Mouse (Mus musculus) left cerebral cortex, adult 18-20 months (tissue): ENCODE measurements around the gene Sec24d. TPM values are rescaled to one million over a fixed set of nuclear protein-coding genes. Genes with fewer than 3 reads are reported as not detected.
"Not testable (repeated sequence)": the region's sequence is repeated elsewhere in the genome, so short reads cannot be mapped to it uniquely, and the experiment has no call there.

Source experiments
- DNase-seq, 2 experiments: peaks; one replicate each; pipeline ENCODE4 v3.0.0; 2021 to 2022; ENCODE audit warnings: low spot score in 2 of 2, mixed read lengths in 1 of 2
- total RNA-seq, 2 experiments: library from RNA; stranded (reverse); gene quantifications; 2 replicates each; pipeline ENCODE4 v1.2.3; 2021

The Sec24d gene
- total RNA-seq, 2 experiments from 2014 or later: 12.6 to 13.2 TPM

DNA sequence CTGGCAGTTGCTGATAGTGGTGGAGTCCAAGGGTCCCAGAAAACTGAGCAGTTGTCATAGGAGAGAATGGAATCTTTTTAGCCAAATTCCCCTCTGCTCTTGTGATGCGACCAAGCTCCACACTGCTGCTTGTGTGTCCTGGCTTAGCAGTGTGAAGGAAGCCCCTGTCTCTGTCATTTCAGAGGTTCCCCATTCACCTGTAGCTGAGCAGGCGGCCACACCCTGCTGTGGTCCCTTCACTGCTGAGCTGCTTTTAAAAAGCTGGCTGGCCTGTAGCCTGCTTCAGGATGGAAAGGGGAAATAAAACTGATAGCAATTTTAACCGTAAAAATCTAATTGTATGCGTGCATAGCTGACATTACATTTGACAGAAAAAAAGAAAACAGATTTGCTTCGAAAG, 69.7 kb downstream of the Sec24d start:
- DNase-seq: no peak

DNA sequence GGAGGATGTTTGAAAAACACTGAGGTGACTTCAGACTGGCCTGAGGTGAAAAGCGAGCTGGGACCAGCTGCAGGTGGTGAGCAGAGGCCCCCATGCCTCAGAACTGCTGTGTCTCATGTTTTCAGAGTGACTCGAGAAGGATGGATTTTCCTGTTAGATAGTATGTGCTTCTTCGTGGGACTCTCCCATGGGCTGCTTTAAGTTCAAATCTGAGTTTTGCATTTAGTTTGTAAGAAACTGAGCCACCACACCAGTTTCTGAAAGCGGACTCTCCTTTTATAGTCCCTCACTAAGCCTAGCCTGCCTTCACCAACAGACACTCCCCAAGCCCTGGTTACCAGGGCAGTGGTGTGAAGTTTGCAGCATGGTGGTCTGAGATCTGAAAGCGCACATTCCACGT, 70.6 kb downstream of the Sec24d start:
- DNase-seq: no peak

DNA sequence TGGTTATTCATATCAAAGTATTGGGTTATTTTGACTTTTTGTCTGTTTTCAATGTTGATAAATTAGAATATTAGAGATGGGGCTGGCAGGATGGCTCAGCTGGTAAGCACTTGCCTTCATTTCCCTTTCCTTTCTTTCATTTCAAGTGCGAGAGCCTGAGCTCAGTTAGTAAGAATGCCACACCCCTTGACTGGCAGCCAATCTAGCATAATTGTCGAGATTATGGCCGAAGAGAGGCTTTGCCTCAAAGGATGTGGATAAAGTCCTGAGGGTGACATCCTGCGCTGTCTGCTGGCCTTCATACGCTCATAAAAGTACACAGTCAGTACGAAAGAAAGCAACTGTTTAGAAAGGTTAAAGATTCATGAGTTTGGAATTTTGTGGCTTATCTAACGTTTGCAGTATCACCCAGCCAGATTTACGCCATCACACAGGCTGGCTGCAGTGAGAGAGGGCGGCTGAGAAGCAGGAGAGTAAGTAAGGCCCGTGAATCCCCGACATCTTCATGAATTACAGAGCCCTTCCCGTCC, 71.5 kb downstream of the Sec24d start:
- DNase-seq: no peak

DNA sequence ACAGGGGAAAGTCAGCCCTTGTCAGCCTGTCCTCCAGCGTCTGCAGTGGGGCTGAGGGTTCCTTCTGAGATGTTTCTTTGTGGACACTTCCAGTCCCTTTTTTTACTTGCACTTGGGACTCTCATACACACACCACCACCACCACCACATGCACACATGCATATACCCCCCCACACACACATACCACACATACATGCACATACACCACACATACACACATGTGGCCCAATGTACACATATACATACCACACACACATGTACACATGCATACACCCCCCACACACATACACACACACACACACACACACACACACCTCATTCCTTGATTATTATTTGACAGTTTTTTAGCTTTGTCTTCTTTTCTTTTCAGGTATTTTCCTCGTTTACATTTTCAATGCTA, 73.8 kb downstream of the Sec24d start:
- DNase-seq: no peak

DNA sequence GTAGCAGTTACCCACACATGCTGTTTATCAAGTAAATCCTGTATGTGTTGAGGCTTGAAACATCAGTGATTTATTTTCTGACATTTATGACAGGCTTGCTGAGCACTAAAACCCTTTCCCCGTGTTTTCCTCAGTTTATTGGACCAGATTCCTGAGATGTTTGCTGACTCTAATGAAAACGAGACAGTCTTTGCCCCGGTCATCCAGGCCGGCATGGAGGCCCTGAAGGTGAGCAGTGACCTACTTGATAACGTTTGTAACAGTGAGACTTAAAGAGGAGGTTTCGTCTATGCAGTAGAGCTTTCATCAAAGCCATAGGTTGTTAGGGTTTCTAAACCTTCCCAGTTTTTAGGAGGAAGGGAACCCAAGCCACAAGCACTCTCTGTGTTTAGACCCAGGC, 76.4 kb downstream of the Sec24d start:
- no peak for DNase-seq

DNA sequence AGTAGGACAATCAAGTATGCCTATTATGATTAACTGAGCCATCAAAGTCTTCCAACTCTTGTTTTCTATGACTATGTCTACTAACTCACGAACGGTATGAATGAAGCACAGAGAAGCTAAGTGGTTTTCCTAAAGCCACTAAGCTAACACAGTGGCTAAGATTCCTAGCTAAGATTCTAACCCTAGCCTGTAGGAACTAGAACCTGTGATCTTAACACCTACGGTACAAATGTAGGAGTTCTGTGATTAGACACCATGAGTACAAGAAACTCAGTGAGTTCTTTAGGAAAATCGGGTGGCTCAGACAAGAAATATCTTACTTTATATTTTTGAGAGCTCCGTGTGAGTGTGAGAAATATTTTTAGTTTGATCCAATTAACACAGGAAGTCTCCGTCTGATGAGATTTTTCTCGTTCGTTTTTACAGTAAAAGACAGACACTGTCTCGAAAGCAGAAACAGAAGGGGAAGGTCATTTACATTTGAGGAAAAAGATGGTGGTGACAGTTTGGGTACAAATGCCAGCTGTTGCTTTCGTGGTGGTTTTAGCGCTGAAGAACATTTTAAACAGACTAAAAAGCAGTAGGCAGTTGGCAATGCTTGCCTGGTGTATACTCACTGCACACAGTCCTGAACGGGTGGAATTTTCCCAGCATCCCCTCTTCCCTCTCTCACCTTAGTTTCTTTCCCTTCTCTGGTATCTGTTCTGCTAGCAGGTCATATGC, 81.0 kb downstream of the Sec24d start:
- DNase-seq: peak in 1 of 2 experiments; percentile 32

DNA sequence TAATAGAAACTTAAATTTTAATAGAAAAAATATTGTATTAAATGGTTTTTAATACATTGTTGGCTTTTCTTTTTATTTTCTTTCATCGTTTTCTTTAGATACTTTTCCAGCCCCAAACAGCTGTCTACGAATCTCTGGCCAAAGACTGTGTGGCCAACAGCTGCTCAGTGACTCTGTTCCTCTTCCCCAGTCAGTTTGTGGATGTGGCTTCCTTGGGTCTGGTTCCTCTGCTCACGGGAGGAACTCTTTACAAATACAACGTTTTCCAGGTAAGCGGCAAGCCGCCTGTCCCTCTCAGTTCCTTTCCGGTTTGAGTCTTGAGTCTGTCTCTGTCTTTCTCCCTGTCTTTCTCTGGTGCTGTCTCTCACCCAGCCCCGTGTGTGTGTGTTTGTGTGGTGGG, 83.3 kb downstream of the Sec24d start:
- DNase-seq: no peak

DNA sequence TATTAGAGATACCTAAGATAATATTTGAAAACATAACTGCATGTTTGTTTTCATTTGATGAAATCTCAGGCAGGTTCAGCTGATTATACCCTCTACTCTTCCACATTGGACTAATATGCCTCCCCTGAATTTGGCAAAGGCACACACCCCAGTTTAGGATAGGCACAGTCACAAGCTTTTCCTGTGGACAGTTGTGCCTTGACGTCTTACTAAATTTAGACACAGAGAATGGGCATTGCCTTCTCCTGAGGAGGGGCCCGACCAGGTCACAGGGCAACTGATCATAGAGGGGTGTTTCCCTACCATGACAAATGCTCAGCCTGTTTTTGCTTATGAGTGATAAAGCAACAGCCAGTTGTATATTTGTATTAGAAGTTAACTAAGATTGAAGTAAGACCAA, 84.3 kb downstream of the Sec24d start:
- DNase-seq: no peak

DNA sequence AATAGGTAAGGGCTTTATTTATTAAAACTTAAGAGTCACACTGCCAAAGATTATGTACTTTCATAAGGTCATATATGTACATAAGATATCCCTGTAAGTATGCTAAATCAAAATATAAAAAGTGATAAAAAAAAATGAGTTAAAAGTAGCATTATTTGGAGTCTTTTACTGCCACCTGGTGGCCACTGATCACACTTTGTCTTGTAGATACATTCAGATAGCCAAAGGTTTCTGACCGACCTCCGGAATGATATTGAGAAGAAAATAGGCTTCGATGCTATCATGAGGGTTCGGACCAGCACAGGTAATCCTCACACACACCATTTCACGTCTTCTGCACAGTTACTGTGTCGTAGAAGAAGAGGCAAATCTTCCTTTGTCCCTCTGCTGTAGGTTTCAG, 85.9 kb downstream of the Sec24d start:
- peak in 1 of 2 experiments; percentile 48 for DNase-seq

DNA sequence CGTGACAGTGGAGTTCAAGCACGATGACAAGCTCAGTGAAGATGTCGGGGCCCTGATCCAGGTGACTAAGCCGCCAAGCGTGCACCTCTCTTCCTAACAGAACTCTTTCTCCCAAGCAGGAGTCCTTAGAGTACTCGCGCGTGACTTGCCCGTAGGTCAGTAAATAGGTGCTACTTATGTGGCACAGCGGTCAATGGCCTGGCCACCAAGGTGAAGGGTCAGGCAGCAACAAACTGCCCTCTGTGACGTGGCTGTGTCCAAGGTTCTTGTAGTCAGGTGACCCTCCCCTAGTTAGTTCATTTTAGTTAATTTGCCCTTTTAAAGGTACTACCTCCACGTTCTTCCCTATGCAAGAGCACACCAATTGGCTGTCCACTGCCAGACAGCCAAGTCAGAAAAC, 86.4 kb downstream of the Sec24d start:
- DNase-seq: no peak

DNA sequence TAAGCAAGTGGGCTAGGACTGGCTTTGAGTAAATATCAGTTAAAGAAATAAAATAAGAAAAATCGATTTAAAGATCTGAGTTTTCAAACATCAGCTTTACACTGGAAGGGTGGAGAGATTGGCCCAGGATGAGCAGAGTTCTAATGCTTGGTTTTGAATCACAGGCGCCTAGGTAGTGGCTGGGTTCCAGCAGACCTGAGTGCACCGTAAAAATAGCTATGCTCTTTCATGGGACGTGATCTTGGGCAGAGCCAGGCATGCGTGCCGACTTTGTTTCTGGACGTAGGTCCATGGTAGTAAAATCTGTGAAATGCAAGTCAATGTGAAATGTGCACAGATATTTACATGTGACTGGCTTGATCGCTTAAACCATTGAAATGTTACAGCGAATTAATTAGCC, 87.1 kb downstream of the Sec24d start:
- DNase-seq: no peak

DNA sequence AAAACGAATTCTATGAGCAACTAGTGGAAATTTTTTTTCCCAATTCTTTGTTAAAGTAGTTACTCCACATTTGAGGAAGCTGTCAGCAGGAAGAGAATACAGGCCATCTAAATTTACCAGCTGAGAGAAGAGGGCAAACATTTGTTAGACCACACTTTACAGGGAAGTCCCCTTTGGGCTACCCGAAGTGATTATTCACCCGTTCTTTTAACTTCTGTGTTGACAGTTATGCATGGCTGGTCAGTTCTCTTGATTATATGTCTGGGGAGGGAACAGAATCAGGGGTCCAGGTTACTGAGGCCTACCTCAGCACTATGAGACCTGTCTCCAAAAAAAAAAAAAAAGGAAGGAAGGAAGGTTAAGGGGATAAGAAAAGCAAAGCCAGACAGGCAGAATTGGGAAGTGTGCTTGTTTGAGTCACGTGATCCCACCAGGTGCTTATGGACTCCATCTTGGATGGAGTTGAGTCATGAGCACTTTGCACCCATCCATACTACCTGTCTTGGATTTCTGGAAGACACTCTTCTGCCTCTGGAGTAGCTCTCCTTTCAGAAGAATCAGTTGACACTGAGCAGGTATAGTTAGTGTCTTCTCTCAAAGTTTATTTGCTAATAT, 89.2 kb downstream of the Sec24d start:
- no peak for DNase-seq

DNA sequence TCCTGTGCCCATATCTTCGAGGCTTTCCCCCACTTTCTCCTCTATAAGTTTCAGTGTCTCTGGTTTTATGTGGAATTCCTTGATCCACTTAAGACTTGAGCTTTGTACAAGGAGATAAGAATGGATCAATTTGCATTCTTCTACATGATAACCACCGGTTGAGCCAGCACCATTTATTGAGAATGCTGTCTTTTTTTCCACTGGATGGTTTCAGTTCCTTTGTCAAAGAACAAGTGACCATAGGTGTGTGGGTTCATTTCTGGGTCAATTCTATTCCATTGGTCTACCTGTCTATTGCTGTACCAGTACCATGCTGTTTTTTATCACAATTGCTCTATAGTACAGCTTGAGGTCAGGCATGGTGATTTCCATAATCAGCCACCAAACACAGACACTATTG, 99.6 kb downstream of the Sec24d start:
- DNase-seq: not testable (repeated sequence)

DNA sequence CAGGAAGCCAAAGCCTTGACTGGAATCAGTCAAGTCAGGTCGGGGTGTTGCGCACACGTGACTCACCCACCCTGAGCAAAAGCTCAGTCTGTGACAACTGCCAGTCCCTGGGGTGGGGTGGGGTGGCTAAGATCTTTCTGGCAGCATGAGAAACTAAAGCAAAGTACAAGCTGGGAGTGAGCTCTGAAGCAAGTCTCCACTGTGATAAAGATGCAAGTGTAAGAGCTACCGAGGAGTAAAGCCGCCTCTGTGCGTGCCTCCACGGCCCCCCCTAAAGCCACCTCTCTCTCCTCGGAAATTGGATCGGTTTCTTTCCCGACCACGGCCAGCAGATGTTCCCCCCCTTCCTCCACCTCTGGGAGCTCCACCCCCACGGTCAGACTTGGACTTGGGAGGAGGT, 101.9 kb downstream of the Sec24d start:
- DNase-seq: no peak

DNA sequence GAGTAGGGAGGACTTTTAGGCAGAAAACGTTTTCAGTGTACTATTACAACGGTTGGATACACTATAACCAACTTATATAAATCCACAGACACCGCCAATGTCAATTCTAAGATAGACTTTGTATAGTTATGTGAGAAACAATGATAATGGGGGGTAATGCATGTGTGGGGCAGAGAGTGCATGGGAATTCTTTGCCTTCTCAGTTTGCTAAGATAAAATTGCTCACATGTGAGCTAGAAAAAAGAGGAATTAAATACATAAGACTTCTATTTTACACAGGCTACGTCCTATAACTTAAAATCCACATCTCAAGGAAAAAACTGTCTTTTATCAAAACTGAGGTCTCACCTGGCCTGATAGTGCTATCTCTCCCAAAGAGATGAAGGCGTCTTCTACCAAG, 103.7 kb downstream of the Sec24d start:
- DNase-seq: no peak

DNA sequence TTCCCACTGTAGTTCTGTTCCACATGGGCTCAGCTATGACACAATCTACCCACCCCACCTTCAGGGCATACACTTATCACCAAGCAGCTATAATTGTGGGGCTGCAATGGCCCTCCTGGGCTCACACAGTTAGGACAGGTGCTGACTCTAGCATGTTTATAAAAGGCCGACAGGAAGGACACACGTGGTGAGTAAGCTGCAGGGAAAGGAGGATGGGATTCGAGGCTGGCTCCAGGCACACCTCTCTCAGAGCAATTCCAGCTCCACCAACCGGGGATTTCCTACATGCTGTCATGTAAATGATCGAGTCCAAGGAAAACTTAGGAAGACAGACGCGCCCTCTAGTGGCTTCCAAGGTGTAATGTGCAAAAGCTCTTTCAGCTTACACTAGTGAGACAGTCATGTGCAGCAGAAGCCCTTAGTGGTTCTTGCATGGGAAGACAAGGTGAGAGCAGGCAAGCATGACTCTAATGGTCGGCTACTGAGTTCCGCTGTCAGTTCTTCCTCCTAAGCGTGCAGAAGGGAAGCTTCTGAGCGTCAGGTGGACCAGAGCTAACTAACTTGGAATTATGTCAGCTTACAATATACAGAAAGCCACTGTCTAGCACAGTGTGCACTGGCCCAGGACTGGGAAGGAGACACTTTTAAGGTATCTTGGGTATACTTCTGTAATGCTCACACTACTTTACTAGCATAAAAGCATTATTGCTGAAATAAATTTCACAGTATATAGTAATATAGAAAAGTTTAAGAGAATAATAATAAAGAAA, 104.7 kb downstream of the Sec24d start:
- peak; percentile 57 to 71 for DNase-seq

DNA sequence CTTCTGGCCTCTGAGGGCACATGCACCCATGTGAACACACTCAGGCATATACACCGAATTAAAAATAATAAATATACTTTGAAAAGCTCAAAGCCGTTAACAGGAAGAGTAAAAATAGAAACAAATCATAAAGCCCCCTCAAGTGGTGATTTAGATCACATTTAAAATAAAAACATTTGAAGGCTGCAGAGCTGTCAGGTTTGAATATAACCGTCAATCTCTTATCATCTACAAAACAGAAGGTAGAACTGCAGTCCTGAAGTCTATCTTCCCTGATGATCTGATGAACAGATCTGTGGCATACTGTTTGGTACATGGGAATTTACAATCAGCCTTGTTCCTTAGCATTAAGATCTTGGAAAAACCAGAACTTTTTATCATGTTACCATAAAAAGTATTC, 109.3 kb downstream of the Sec24d start:
- no peak for DNase-seq

DNA sequence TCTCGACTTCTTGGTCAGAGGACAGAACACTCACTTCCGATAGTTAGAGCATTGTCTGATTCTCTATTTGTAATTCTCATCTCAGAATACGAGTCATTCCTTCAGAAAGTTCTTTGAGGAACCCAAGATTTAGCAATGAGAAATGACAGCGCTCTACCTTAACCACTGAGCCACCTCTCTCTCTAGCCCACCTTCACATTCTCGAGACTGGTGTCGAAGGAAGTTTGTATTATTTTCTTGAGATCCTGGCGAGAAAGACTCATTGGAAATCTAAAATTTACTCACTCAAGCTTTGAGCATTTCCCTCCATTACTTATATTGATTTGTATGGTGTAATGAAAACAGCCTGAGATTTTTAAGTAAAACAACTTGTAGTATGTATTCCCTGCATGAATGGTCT, 117.2 kb downstream of the Sec24d start:
- no peak for DNase-seq

DNA sequence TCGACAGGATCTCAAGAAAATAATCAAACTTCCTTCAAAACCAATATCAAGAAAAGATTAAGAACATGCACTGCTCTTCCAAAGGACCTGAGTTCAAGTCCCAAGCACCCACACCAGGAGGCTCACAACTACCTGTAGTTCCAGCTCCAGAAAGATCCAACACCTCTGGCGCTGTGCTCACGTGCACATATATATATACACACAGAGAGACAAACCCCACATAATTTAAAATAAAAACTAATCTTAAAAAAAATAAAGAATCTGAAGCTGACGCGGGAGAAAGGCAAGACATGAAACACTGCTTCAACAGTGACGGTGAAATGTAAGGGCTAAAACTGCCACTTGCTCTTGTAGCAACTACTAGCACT, 117.8 kb downstream of the Sec24d start:
- no peak for DNase-seq

DNA sequence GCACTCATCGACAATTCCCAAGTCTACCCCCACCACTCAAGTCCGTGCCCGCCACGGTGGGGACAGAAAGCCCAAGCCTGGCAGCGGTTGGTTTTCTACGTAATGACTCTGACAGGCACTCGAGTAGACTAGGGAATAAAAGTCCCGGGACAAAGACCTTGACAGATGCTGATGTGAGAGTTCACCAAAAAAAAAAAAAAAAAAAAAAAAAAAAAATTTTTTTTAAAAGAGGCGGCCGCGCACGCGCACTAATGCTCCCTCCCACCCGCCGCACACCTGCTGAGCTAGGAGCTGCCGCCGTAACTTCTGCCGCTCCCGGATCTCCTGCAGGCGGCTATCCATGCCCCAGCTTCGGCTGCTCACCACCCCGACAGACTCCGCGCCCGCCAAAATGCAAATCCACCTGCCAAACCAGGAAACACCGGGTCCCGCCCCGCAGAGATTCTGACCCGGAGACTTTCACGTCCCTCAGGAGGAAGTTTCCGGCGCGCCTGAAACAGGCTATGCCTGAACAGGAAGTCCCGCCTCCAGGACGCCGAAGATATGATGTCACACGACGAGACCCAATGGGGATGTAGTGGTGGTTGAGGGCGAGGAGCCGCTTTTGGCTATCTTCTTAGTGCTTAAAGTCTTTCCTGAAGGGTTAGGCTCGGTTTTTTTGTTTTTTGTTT, 118.4 kb downstream of the Sec24d start, which contains the start of gene Mettl14:
Mettl14 (minus strand) TSS at position 623 of the 671 bp plus-strand sequence.
- DNase-seq: peak; percentile 96

DNA sequence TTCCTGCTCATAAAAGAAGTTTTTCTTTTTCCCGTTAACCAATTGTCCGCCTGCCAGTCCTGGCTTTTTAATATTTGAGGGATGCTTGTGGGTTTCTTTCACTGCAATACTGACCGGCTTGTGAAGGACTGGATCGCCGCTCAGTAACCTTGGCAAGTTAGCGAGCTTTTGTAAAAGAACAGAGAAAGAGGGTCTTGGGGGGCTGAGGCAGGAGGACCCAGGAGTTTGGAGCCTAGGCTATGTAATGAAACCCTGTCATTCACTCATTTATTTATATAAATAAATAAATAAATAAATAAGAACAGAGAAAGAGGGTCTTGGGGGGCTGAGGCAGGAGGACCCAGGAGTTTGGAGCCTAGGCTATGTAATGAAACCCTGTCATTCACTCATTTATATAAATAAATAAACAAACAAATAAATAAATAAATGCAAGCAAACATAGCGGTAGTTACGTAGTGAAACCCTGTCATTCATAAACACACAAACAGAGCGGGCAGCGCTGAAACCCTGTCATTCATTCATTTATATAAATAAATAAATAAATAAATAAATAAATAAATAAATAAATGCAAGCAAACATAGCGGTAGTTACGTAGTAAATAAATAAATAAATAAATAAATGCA, 119.0 kb downstream of the Sec24d start:
- not testable (repeated sequence) for DNase-seq
